Comparison of ENCODE assay signal across 9 mouse cellular contexts in the genomic region with DNA sequence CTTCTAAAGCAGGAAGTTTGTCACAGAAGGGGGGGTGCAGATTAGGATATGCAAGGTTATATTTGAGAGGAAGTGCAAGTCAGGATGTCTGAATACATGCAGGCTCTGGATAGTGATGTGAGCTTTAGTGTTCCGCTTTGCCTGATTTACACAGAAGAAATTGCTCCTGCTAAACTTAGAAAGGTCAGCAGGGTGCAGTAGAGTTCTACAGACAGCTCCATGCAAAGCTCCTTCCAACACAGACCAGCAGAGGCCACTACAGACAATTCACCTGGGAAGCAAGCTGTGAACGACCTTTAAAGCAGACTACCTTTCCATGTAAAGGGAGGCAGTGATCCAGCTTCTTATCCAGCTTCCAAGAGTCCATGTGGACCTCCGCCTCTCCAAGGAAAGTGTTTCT. TPM values are rescaled to one million over a fixed set of nuclear protein-coding genes. Genes with fewer than 3 reads are reported as not detected.
DNase-seq lines count a peak whose midpoint lies in the region; ATAC-seq and TF ChIP-seq lines count a peak whose summit lies in the region.
"Had no signal": no experiment of that assay in that cellular context is flagged by ENCODE, and none has a peak within 500 bp of the region (broad histone marks: within the 10 kb centered on the region; RNA-seq: fewer than 3 reads in every experiment).

No protein-coding gene starts in this region.

- no peaks in the 10 kb centered on the region for H3K4me1 ChIP-seq in limb, embryonic 10.5 days
- H3K4me1 ChIP-seq in midbrain, embryonic 13.5 days (replicated peaks) = no peaks in the 10 kb centered on the region
- no peaks in the 10 kb centered on the region for H3K4me1 ChIP-seq in thymus, adult 2 months (replicated peaks; ENCODE audit: control insufficient read depth, insufficient read depth, low read length)
- H3K4me1 ChIP-seq: neural tube, embryonic 12.5 days had no signal

- 31% methylated on average over 3 of the region's 3 CpGs for WGBS in limb, embryonic 10.5 days
- 34% methylated on average over 3 of the region's 3 CpGs for WGBS in midbrain, embryonic 13.5 days
- 49% methylated on average over 3 of the region's 3 CpGs for WGBS in thymus, adult 2 months

- ATAC-seq in midbrain, embryonic 13.5 days = peak; percentile 45; the same call in 1 of the 2 replicates

- H3K4me3 ChIP-seq in limb, embryonic 10.5 days = no peak overlapping the region
- no peak overlapping the region for H3K4me3 ChIP-seq in midbrain, embryonic 13.5 days (replicated peaks)
- H3K4me3 ChIP-seq in thymus, adult 2 months (ENCODE audit: control insufficient read depth, insufficient read depth, low read length) = no peak overlapping the region
- H3K4me3 ChIP-seq: neural tube, embryonic 12.5 days had no signal

- no peak overlapping the region for H3K9ac ChIP-seq in midbrain, embryonic 13.5 days (replicated peaks)
- H3K9ac ChIP-seq: neural tube, embryonic 12.5 days had no signal

- no peak for TF ChIP-seq CTCF in thymus, adult 2 months (IDR thresholded peaks at IDR 0.05; ENCODE audit: borderline replicate concordance, control insufficient read depth, extremely low read depth, insufficient read depth, low read length, poor library complexity)

- no peak overlapping the region for H3K27ac ChIP-seq in limb, embryonic 10.5 days
- H3K27ac ChIP-seq in midbrain, embryonic 13.5 days = no peak overlapping the region
- H3K27ac ChIP-seq in thymus, adult 2 months (ENCODE audit: control insufficient read depth, insufficient read depth, low read length) = no peak overlapping the region
- H3K27ac ChIP-seq: neural tube, embryonic 12.5 days had no signal

- no peak for TF ChIP-seq POLR2A in thymus, adult 2 months (IDR thresholded peaks at IDR 0.05; ENCODE audit: control insufficient read depth, extremely low read depth, insufficient read depth, low read length, poor library complexity)

- H3K36me3 ChIP-seq in limb, embryonic 10.5 days = no peaks in the 10 kb centered on the region
- no peaks in the 10 kb centered on the region for H3K36me3 ChIP-seq in midbrain, embryonic 13.5 days
- H3K36me3 ChIP-seq in thymus, adult 2 months (ENCODE audit: control insufficient read depth, insufficient read depth, low read length) = no peaks in the 10 kb centered on the region
- H3K36me3 ChIP-seq: neural tube, embryonic 12.5 days had no signal

- DNase-seq in testis, postnatal 10 days (ENCODE audit: low spot score) = peak; percentile 51
- no peak for DNase-seq in testis, postnatal 14 days (ENCODE audit: low spot score)
- peak; percentile 44 for DNase-seq in cerebellum, adult 8-10 months
- DNase-seq in frontal cortex, postnatal 10 days (ENCODE audit: low spot score in 2 of 2) = peak; percentile 9 to 31
- peak; percentile 48 to 62 for DNase-seq in kidney, adult 8-10 months
- DNase-seq in limb, embryonic 10.5 days (ENCODE audit: low spot score) = peak; percentile 34
- peak; percentile 32 for DNase-seq in thymus, adult 2 months

- peaks cover 74% of the 10 kb centered on the region for H3K27me3 ChIP-seq in limb, embryonic 10.5 days (ENCODE audit: low read depth, poor library complexity, severe bottlenecking)
- H3K27me3 ChIP-seq in midbrain, embryonic 13.5 days = peaks cover 5% of the 10 kb centered on the region; the same call in 1 of the 2 replicates
- no peaks in the 10 kb centered on the region for H3K27me3 ChIP-seq in thymus, adult 2 months (ENCODE audit: control insufficient read depth, insufficient read depth, low read length)
- H3K27me3 ChIP-seq: neural tube, embryonic 12.5 days had no signal

- H3K4me2 ChIP-seq in midbrain, embryonic 13.5 days (replicated peaks) = no peak overlapping the region
- H3K4me2 ChIP-seq: neural tube, embryonic 12.5 days had no signal

- H3K9me3 ChIP-seq in limb, embryonic 10.5 days (replicated peaks) = no peaks in the 10 kb centered on the region
- H3K9me3 ChIP-seq in midbrain, embryonic 13.5 days = no peaks in the 10 kb centered on the region
- H3K9me3 ChIP-seq: neural tube, embryonic 12.5 days had no signal

RNA-seq across cellular contexts. Expression of a gene that starts 34.2 kb away (rescaled TPM):
- 0.79 and 1.7 TPM in 2 replicates for polyA plus RNA-seq in limb, embryonic 10.5 days (2016; fragmentation: Nextera tagmentation; extraction: Ambion mirVana)
- 0.39 and 0.59 TPM in 2 replicates for polyA plus RNA-seq in midbrain, embryonic 13.5 days (2015; fragmentation: Nextera tagmentation; extraction: Ambion mirVana)
- 0.27 and 0.37 TPM in 2 replicates for polyA plus RNA-seq in thymus, adult 2 months (2012; rRNA removed)

RNA-seq across cellular contexts. Expression of a gene that starts 39.2 kb away (rescaled TPM):
- polyA plus RNA-seq in limb, embryonic 10.5 days (2016; fragmentation: Nextera tagmentation; extraction: Ambion mirVana) = 0.15 and 0.21 TPM in 2 replicates
- polyA plus RNA-seq in midbrain, embryonic 13.5 days (2015; fragmentation: Nextera tagmentation; extraction: Ambion mirVana) = 1.4 and 1.6 TPM in 2 replicates
- polyA plus RNA-seq in thymus, adult 2 months (2012; rRNA removed) = 0.59 and 1.1 TPM in 2 replicates

RNA-seq across cellular contexts. Expression of a gene that starts 49.2 kb away (rescaled TPM):
- 189 and 208 TPM in 2 replicates for polyA plus RNA-seq in limb, embryonic 10.5 days (2016; fragmentation: Nextera tagmentation; extraction: Ambion mirVana)
- 240 and 273 TPM in 2 replicates for polyA plus RNA-seq in midbrain, embryonic 13.5 days (2015; fragmentation: Nextera tagmentation; extraction: Ambion mirVana)
- 6.0 and 6.2 TPM in 2 replicates for polyA plus RNA-seq in thymus, adult 2 months (2012; rRNA removed)

Comparison
In these comparisons a context has a peak if more than half of its experiments do, and no peak if none do; other contexts are left out.
1. RNA of a gene that starts 49.2 kb away (polyA plus RNA-seq): 240 to 273 TPM in midbrain, embryonic 13.5 days and 189 to 208 TPM in limb, embryonic 10.5 days; 6.0 to 6.2 TPM in thymus, adult 2 months; every median in the first group is over 10 times any median in the second.